Mouse (Mus musculus) bone marrow, adult 2 months (tissue): ENCODE measurements around the gene Mllt10.

Source experiments
- CTCF ChIP-seq: fragments of 200-500 bp; IDR thresholded peaks from 2 replicates; pipeline ENCODE4 v1.5.1; 2011; ENCODE audit warnings: low read length, control low read depth; ENCODE audit not compliant: control insufficient read depth, insufficient read depth
- POLR2A ChIP-seq: fragments of 200-500 bp; IDR thresholded peaks from 2 replicates; pipeline ENCODE4 v1.6.1; 2011; ENCODE audit warnings: low read depth, mild to moderate bottlenecking, control low read depth, low read length, borderline replicate concordance; ENCODE audit not compliant: control insufficient read depth

- TF ChIP-seq CTCF (no peak), POLR2A (no peak)
These were observed 164.5 kb downstream of the Mllt10 start for GRCm38 (mm10) chr2:18219569-18219968.
